Mouse (Mus musculus) c-Kit-positive CD71-negative TER-119-negative erythroid progenitor cells, embryonic 14.5 days (primary cell): Measurements from ENCODE around the gene Gpc3.
"Not testable (repeated sequence)": the region's sequence is repeated elsewhere in the genome, so short reads cannot be mapped to it uniquely, and the experiment has no call there.

Experiments used
- DNase-seq: peaks from one replicate; pipeline ENCODE4 v3.0.0-alpha.2; 2013; ENCODE audit warnings: low read depth

Gene Gpc3

DNA sequence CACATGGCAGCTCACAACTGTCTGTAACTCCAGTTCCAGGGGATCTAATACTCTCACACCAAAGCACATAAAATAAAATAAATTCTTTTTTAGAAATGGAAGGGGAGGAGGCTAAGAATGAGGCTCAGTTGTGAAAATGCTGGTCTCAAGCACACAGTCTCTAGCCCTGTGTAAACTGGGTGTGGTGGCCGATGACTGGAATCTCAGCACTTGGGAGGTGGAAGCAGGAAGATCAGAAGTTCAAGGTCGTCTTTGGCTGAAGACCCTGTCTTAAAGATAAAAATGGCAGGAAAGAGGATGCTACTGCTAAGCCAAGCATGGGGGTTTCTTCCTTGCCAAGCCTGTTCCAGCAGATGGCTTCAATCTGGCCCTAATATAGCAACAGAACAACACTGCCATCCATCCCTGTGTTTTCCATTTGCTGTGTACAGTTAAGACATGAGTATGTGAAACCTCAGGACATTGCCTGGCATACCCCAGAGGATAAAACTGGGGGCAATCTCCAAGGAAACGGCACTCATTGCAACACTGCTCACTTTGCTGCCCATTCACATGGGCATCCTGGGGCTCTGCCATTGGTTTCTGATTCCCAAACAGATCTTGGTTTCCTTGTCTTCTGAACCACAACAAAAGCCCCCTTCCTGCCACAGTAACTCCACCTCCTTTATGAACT is 334.9 kb downstream of the Gpc3 start:
- no peak for DNase-seq

DNA sequence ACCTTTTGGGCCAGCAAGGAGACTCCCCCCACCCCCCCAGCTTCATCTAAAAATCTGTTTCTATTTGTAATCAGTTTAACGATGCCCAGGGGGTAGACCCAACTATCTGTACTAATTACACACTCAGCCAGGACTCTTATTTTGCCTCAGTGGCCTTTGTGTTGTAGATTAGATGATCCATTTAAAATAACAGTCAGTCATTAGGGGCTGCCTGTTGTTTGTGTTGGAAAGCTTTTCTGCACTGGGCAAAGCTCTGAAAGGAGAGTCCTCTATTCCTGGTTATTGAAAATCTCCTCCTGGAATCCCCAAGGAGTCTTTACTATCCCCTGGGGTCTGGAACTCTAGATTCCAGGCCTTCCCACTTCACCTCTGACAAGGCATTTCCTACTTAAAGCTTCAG is 336.2 kb downstream of the Gpc3 start:
- DNase-seq = no peak

- no peak for DNase-seq
These were observed 340.7 kb downstream of the Gpc3 start for GRCm38 (mm10) chrX:52273016-52273415.

- no peak for DNase-seq
These were observed 351.8 kb downstream of the Gpc3 start for GRCm38 (mm10) chrX:52261991-52262390.

DNA sequence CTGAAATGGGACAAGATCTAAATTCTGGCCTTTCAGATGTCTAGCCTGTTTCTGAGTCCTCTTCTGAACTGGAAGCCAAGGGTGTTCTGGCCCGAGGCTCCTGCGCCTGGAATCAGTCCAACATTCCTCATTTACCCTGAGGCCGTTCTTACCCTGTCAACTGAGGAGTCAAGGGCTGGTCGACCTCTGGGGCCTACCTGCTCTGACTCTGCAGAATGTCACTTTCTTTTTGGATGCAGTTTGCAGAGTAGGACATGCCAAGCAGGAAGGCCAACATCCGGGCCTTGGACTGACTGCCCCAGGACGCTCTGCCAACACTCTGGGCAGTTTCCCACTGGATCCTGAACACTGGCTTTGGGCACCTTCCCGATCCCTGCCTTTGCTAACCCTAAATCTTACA is 352.2 kb downstream of the Gpc3 start:
- no peak for DNase-seq

- not testable (repeated sequence) for DNase-seq
These were observed 354.0 kb downstream of the Gpc3 start for GRCm38 (mm10) chrX:52259771-52260170.

GRCm38 (mm10) chrX:52254526-52254925 is 359.2 kb downstream of the Gpc3 start:
- no peak for DNase-seq

DNA sequence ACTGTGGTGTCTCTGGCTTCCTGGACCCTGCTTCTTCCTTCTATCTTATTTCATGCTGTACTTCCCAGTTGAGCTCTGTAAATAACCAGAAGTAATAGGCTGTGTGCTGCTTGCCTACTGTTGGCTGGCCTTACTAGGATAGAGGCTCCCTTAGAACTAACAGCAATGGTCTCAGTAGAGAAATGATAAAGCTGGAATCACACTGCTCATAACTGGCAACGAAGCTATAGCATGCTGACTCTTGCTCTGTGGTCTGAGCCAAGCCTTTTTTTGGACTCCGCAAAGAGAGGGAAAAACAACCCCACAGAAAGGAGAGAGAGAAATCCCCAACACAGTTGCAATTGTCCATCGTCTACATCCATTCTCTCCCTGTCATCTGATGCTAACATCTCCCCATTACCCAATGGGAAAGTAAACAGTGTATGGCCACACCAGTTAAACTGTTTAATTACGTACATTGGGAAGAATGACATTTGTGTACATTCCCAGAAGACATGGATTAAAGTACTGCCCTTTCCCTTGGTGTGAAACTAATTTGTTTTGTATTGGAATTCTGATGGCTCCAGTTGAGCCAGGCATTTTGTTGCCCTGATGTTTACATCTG is 368.0 kb downstream of the Gpc3 start:
- DNase-seq = no peak

GRCm38 (mm10) chrX:52237470-52237869 is 376.3 kb downstream of the Gpc3 start:
- DNase-seq = no peak

DNA sequence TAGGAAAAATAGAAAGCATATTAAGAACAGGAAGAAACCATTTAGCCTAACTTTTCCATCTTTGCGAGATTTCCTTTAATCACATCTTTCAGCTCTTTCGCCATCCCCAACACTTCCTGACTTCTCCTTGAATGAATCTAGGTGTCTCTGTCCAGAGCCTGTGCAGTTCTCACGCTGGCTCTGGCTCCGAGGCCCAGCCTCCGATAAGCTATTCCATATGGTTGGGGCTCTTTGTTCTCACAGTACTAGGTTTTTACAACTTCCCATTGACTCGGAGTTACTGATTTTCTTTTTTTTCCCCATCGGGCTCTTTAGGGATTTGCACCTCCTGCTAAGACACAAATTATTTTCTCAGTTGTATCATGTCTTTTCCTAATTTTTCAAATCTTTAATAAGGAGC is 381.8 kb downstream of the Gpc3 start:
- no peak for DNase-seq

- DNase-seq = no peak
These were observed 383.0 kb downstream of the Gpc3 start for GRCm38 (mm10) chrX:52230711-52231110.
